Mouse (Mus musculus): ENCODE results near the gene Tbc1d9.

- TF ChIP-seq POLR2A (IDR thresholded peaks at IDR 0.05; ENCODE audit: extremely low read depth, insufficient read depth, low read length) (no peak), CTCF (IDR thresholded peaks at IDR 0.05; ENCODE audit: low read depth, low read length) (no peak)
Observed at GRCm38 (mm10) chr8:83209581-83209980, 44.4 kb downstream of the Tbc1d9 start.

Data from liver, adult 2 months (tissue).